Comparison of ENCODE assay signal across 9 mouse cellular contexts in the genomic region with DNA sequence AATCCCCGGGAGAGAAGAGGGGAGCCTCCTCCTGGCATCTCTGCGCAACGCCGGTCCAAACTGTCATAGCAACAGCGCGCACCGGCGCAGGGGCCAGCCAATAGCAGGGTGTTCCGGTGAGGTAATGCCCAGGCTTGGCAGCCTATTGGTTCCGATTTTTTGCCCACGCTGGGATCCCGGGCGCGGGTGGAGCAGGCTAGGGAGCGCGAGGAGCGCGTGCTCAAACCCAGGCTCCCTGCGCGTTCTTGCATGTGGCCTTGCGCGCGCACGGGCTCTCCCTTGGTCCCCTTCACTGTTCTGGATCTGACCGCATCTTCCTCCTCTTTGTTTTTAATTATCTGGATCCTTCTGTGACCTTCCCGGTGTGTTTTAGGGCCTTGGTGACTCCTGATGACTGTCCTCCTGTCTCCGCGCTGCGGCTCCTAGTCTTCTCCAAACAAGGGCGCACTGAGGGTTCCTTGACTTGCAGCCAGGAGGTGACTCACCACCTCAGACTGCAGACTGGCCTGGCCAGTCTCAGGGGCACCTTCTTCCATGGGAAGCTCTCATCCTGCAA. TPM values are rescaled to one million over a fixed set of nuclear protein-coding genes. Genes with fewer than 3 reads are reported as not detected.
DNase-seq lines count a peak whose midpoint lies in the region; ATAC-seq lines count a peak whose summit lies in the region.
"Had no signal": no experiment of that assay in that cellular context is flagged by ENCODE, and none has a peak within 500 bp of the region (broad histone marks: within the 10 kb centered on the region; RNA-seq: fewer than 3 reads in every experiment).

No protein-coding gene starts in this region.

- H3K36me3 ChIP-seq in embryonic facial prominence, embryonic 15.5 days, result no peaks in the 10 kb centered on the region
- no peaks in the 10 kb centered on the region for H3K36me3 ChIP-seq in heart, embryonic 14.5 days (ENCODE audit: control insufficient read depth, insufficient read depth, low read length)
- H3K36me3 ChIP-seq in limb, embryonic 15.5 days, result no peaks in the 10 kb centered on the region

- ATAC-seq in embryonic facial prominence, embryonic 15.5 days (ENCODE audit: insufficient number of reproducible peaks, low FRiP score, low TSS enrichment, low read depth), result peak; percentile 79
- peak; percentile 69 for ATAC-seq in heart, embryonic 14.5 days (ENCODE audit: insufficient number of reproducible peaks, insufficient read depth, low FRiP score, low read depth)
- peak; percentile 64; the same call in 1 of the 2 replicates for ATAC-seq in limb, embryonic 15.5 days (ENCODE audit: insufficient number of reproducible peaks, low FRiP score, low TSS enrichment, low read depth)
- ATAC-seq in CD4-positive, CD25-positive, alpha-beta regulatory T cell, adult 4 months, result no peak

- no peaks in the 10 kb centered on the region for H3K9me3 ChIP-seq in embryonic facial prominence, embryonic 15.5 days (replicated peaks)
- H3K9me3 ChIP-seq in heart, embryonic 14.5 days (ENCODE audit: control insufficient read depth, low read length), result no peaks in the 10 kb centered on the region
- H3K9me3 ChIP-seq in limb, embryonic 15.5 days, result no peaks in the 10 kb centered on the region

- peak overlapping the region; percentile 29 for H3K4me3 ChIP-seq in embryonic facial prominence, embryonic 15.5 days (replicated peaks)
- peak overlapping the region; percentile 22 to 33 for H3K4me3 ChIP-seq in heart, embryonic 14.5 days (ENCODE audit: control insufficient read depth in 1 of 2, insufficient read depth in 1 of 2, low read depth in 1 of 2, low read length in 2 of 2)
- H3K4me3 ChIP-seq in limb, embryonic 15.5 days, result peak overlapping the region; percentile 31

- peak overlapping the region; percentile 61 for H3K4me2 ChIP-seq in embryonic facial prominence, embryonic 15.5 days (replicated peaks)
- peak overlapping the region; percentile 74 for H3K4me2 ChIP-seq in heart, embryonic 14.5 days (ENCODE audit: low read length)
- peak overlapping the region; percentile 53 for H3K4me2 ChIP-seq in limb, embryonic 15.5 days

- peaks cover 23% of the 10 kb centered on the region for H3K27me3 ChIP-seq in embryonic facial prominence, embryonic 15.5 days
- H3K27me3 ChIP-seq in heart, embryonic 14.5 days (ENCODE audit: control insufficient read depth, insufficient read depth, low read length), result peaks cover 10% of the 10 kb centered on the region
- H3K27me3 ChIP-seq in limb, embryonic 15.5 days, result peaks cover 29% of the 10 kb centered on the region

- peaks cover 25% of the 10 kb centered on the region for H3K4me1 ChIP-seq in embryonic facial prominence, embryonic 15.5 days
- peaks cover 21% of the 10 kb centered on the region in 2 experiments for H3K4me1 ChIP-seq in heart, embryonic 14.5 days (ENCODE audit: control insufficient read depth in 2 of 2, insufficient read depth in 2 of 2, low read length in 2 of 2)
- H3K4me1 ChIP-seq in limb, embryonic 15.5 days, result peaks cover 35% of the 10 kb centered on the region

- peak; percentile 59 for DNase-seq in ovary, adult 18-20 months (ENCODE audit: low spot score)
- DNase-seq in ovary, postnatal 14 days (ENCODE audit: low spot score), result no peak
- DNase-seq in kidney, postnatal 10 days, result peak; percentile 73
- peak; percentile 38 for DNase-seq in ovary, postnatal 10 days (ENCODE audit: low spot score)

- WGBS in embryonic facial prominence, embryonic 15.5 days, result 1% methylated on average over 30 of the region's 30 CpGs
- 3% methylated on average over 30 of the region's 30 CpGs for WGBS in heart, embryonic 14.5 days
- 2% methylated on average over 30 of the region's 30 CpGs for WGBS in limb, embryonic 15.5 days

- H3K9ac ChIP-seq in embryonic facial prominence, embryonic 15.5 days, result no peak overlapping the region
- H3K9ac ChIP-seq in heart, embryonic 14.5 days (ENCODE audit: low read length), result peak overlapping the region; percentile 35
- H3K9ac ChIP-seq in limb, embryonic 15.5 days, result no peak overlapping the region
- H3K9ac ChIP-seq: liver, embryonic 14.5 days had no signal

- H3K27ac ChIP-seq in embryonic facial prominence, embryonic 15.5 days (replicated peaks), result 0 out of 2 replicates have a peak overlapping the region, but pooled peaks have one; percentile 35
- H3K27ac ChIP-seq in heart, embryonic 14.5 days (replicated peaks in 1 of 2; ENCODE audit: control insufficient read depth in 1 of 2, insufficient read depth in 1 of 2, low read depth in 2 of 2, low read length in 2 of 2), result peak overlapping the region; percentile 67 to 77
- peak overlapping the region; percentile 7; the same call in 1 of the 2 replicates for H3K27ac ChIP-seq in limb, embryonic 15.5 days
- H3K27ac ChIP-seq: liver, embryonic 14.5 days had no signal

RNA-seq across cellular contexts. Expression of a gene that starts 51.2 kb away (rescaled TPM):
- polyA plus RNA-seq in embryonic facial prominence, embryonic 15.5 days (2015; fragmentation: Nextera tagmentation; extraction: Ambion mirVana), result 65.7 and 66.3 TPM in 2 replicates
- polyA plus RNA-seq in heart, embryonic 14.5 days (2014; fragmentation: Nextera tagmentation; extraction: Ambion mirVana), result 30.8 and 33.0 TPM in 2 replicates
- polyA plus RNA-seq in limb, embryonic 15.5 days (2015; fragmentation: Nextera tagmentation; extraction: Ambion mirVana), result 59.7 and 67.1 TPM in 2 replicates
- polyA plus RNA-seq in CD4-positive, CD25-positive, alpha-beta regulatory T cell, adult 4 months (2017; shearing (Covaris generic)), result 1,000 to 10,000 TPM; 1,726 to 2,325 TPM

Comparison
In these comparisons a context has a peak if more than half of its experiments do, and no peak if none do; other contexts are left out.
1. H3K27ac ChIP-seq: peak in every context shown above with its lines; median percentile 72 in heart, embryonic 14.5 days; 35 in embryonic facial prominence, embryonic 15.5 days; 7 in limb, embryonic 15.5 days.
2. RNA of a gene that starts 51.2 kb away (polyA plus RNA-seq): 1,726 to 2,325 TPM in CD4-positive, CD25-positive, alpha-beta regulatory T cell, adult 4 months; 65.7 to 66.3 TPM in embryonic facial prominence, embryonic 15.5 days, 59.7 to 67.1 TPM in limb, embryonic 15.5 days and 30.8 to 33.0 TPM in heart, embryonic 14.5 days; every median in the first group is over 10 times any median in the second.
3. Peak in every context shown above with its lines, with median percentiles within 50 percentile points of each other: H3K4me2 ChIP-seq and H3K4me3 ChIP-seq.